Mouse (Mus musculus) kidney, adult 18-20 months (tissue): ENCODE measurements around the gene Vasp.

ENCODE experiments used
- DNase-seq: peaks from one replicate; pipeline ENCODE4 v3.0.0; 2021

Gene Vasp

DNA sequence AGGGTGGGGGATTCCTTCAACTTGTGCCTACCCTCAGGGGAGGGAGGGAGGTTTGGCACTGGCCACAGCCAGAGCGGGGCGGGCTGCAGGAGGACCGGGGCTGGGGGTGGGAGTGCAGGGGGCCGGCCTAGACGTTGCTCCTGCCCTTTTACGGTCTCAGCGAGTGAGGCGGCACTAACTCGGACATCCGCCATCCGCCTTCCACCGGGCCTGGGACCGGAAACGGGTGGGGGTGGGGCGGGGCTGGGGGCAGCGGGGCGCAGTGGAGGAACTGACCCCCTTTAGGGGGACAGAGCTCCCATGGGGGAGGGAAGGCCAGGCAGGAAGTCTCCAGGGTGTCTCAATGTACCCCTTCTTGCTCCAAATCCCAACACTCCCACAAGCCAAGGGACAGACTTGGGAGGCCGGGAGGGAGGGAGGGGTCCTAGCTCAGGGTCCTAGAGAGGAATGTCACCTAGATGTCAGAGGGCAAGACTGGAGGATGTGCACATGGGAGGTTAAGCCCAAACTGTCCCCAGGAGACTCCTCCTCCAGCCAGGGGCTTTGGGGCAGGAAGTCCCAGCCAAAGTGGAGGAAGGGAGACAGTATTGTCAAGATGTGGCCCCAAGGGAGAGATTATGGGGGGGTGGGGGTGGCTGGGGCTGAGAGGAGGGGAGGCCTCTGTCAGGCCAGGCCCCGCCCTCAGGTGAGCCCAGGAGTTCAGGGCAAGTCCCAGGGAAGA is 1.7 kb downstream of the Vasp start:
- peak; percentile 56 for DNase-seq

DNA sequence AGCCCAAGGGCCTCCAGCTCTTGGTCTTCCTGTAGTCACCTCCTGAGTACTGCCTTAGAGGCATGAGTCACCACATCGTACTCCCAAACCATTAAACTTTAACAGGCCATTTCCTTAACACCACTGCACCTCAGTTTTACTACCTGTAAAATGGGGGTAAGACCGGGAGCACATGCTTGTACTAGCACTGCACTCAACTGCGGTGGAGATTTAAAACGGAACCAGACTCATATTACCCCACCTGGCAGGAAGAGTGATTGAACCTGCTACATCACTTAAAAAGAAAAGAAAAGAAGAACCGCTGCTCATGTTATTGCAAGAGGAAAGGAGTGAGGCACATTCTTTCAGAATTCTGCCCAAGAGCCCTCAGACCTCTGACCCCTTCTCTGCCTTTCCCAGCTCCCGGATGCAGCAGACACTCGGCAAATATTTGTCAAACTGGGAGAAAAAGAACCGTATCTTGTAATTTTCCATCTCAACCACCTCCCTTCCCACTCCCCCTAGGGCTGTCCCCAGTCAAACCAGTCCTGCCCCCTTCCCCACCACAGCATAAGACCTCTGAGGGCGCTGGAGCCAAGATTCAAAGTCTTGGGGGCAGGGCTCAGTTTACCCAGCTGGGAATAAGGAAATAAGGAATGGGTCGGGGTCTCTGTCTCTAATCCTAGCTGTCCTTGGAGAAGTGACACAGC is 2.5 kb downstream of the Vasp start:
- no peak for DNase-seq

DNA sequence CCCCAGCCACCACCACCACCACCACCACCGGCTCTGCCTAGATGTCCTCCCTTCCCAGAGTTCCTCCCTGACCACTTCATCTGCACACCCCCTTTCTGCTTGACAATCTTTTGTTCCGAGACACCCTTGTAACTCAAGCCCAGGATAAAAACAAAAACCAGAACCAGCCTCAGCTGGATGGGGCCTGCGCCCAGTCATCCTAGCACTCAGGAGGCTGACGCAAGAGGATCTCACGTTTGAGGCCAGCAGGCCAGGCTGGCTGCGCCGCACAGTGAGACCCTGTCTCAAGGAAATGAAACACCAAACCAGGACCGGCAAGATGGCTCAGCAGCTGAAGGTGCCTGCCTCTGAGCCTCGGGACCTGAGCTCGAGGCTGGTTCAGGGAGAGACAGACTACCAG is 4.6 kb downstream of the Vasp start:
- DNase-seq: no peak

DNA sequence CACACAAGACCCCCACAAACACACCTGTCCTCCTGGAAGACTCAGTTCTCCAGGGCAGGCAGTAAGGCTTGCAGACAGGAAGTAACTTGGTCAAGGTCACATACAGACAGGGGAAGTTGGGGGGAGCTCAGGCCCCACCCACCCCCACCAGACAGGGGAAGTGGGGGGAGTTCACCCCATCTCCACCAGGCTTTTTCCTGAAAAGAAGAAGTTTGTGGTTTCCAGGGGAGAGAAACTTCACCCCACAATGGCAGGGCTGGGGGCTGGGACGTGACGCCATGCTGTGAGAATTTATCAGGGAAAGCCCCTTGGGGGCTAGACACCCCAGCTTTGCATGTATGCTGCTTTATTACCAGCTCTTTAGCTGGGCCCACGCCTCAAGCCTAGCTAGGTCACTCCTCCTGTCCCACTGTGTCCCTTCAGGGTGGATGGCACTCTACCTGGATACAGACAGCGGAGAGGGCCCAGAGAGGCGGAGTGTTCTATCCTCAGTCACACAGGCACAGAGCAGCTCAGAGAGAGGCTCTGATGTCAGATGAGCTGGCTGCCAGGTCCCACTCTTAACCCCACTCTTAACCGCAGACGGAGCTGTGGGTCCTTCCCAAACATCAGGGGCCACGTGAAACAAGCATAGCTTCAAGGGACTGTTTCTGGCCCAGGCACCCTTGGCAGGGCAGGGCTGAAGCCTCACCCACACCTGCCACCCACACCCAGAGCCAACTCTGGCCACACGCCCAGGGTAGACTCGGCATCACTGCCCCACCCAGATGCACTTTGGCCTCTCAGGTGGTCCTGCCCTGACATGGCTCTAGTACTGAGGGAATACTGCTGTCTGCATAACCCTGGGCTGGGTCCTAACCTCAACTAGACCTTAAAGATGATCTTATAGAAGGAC is 5.4 kb downstream of the Vasp start:
- peak; percentile 25 for DNase-seq

DNA sequence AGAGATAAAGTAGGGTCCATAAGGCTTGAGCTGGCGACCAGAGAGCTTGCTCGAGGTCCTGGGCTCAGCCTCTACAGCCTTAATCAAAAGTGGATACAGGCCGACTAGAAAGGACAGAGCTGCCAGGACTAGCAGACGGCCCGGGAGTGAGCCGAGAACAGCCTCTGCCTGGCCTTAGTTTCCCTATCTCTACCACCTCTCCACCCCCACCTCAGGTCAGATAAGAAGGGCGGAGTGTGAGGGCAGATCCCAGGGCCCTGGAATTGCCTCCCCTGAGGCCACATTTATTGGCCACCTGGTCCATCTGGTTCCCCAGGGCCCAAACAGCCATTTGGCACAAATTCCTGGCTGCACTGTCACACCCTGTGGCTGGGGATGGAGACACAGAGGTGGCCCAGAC is 6.5 kb downstream of the Vasp start:
- no peak for DNase-seq

DNA sequence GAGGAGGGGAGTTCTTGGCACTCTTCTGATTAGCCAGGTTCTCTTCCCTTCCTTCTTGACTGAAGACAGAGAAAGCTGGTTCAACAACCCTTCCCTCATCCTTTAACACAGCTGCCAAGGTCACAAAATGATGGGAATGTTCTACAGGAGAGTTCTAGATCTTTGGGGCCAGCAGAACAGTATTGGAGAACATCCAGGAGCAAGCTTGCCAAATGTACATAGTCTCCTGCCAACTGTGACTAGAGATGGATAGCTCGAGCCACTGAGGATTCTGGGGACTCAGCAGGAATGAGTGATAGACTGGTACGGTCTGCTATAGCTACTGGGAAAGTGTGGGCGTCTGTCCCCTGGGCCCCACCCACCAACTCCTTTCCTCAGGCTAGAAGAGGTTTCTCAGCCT is 13.3 kb downstream of the Vasp start:
- peak; percentile 23 for DNase-seq

DNA sequence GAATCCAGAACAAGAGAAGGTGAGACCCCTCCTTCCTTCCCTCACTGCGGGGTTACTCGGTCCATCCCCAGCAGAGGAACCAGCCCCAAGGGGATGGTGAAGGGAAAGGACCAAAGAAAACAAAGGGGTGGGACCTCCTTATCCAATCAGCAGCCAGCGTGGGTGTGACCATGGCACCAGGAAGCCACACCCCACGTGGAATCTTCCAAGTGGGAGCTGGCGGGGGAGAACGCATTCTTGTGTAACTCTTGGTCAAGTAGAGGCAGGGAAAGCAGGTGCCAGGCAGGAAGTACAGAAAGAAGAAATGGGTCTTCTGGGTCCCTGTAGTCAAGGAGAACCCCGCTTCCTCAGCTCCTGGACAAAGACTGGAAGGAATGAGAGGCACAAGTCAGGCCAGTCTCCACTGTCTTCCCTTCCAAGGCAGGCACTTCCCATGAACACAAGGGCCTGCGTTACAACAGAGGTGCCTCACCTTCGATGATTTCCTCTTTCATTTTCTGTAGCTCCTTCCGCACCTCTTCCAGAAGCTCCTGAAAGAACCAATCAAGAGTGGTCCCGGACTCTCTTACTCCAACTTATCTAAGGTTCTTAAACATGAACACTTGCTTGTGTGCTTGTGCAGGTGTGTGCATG is 14.1 kb downstream of the Vasp start:
- peak; percentile 77 for DNase-seq

DNA sequence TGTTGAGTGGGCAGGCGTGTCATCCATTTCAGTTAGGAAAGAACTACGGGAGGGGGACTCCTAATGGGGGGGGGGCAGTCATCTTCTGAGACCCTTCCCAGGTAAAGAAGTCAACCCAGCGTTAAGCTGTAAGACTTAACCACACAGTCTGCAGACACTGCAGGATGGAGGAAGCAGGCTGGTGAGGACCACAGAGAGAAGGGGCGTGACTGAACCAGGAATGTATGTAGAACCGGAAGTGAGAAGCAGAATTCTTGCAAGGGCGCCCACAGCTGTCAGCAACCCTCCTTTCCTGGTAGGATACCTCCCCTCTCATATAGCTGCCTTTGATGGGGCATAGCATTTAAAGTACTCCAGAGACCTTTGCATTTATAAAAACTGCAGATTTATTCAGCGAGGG is 15.1 kb downstream of the Vasp start:
- DNase-seq: no peak

DNA sequence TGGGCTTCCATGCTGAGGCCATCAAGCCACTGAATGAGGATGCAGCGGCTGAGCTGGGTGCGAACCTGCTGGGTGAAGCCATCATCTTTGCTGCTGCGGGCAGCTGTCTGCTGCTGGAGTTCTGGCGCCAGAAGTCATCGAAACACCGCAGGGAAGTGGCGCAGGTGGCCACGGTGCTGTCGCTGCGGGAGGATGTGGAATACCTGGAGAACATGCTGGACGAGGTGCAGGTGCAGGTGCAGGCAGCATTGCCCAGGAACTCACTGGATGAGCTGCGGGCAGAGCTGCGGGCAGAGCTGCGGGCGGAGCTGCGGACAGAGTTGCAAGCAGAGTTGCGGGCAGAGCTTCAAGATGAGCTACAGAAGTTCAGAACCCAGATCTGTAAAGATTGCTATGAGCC is 16.2 kb downstream of the Vasp start:
- DNase-seq: no peak

DNA sequence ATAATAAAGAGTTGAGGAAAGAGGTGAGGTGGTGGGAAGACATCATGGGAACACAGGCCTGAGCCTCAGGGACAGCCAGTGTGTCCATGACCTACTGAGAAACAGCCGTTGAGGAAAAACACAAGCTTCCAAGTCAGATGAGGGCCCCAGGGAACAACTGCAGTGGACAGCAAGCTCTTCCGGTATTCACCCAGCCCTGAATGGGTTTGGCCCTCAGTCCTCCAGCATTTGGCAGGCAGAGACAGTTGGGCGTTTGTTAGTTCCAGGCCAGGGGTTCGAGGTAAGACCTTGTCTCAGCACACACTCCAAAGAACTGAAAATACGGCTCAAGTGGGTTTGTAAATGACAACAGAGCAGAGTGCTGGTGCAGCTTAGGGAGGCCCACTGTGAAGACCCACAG is 18.2 kb downstream of the Vasp start:
- no peak for DNase-seq

DNA sequence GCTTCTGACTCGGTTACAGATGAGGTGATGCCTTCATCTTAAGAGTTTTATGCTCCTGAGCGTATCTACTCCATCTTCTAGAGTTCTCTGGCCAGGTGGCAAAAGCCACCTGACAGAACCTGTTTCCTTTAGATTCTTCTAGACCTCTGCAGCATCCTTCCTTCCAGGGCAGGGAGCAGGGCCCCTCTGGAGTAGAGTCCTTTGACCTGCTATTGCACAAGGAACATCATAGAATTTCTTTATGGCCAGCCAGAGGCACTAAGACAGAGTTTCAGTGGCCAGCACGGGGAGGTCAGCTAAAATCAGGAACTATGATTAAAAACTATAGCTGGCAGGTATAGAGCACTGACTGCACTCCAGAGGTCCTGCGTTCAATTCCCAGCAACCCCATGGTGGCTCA is 19.5 kb downstream of the Vasp start:
- no peak for DNase-seq

DNA sequence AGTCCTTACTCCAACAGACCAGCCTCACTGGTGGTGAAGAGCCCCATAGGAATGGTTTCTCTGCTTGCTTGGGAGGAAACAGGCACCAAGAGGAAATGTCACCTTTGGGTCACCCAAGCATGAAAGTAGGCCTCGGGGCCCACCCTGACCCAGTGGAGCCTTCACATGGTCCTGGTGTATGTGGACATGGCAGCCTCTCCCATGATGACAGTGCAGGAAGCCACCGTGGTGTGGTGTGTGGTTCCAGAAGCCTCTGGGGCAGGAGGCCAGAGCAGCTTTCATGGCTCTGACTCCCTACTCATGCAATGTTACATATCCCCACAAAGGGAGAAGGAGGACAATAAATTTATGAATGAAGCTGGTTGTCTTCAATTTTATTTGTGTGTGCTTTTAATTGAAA is 24.1 kb downstream of the Vasp start:
- no peak for DNase-seq

DNA sequence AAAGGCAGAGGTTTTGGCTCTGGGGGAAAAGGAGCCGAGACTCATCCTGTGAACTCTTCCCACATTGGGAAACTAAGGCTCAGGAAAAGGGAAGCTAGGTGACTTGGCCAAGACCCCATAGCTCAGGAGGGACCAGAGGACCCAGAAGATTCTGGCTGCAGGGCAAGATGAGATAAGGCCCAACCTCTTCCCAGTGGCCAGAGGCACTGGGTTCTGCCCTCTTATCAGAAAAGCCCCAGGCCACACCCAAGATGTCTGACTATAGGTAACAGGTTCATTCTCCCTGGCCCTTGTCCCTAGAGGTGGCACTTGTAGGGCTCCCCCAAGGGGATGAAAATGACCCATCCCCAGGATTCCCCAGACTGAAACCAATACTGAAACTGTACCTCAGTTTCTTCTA is 24.8 kb downstream of the Vasp start:
- DNase-seq: no peak

DNA sequence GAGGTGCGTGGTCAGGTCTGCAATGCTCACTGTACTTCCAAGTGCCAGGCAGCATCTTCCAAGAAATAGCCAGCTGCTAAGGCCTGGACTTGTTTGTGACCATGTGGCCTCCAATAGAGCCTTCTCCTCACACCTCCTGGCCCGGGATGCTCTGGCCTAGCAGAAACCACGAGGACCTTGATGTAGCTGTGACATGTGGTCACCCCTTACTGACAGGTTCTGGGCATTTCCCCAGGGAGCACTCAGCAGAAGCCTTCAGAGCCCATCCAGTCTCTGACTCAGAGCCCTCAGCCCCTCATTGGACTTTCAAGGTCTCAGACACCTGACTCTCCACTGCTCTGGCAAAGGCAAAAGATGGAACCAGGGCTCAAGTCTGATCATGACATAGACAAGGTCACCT is 26.5 kb downstream of the Vasp start:
- no peak for DNase-seq

DNA sequence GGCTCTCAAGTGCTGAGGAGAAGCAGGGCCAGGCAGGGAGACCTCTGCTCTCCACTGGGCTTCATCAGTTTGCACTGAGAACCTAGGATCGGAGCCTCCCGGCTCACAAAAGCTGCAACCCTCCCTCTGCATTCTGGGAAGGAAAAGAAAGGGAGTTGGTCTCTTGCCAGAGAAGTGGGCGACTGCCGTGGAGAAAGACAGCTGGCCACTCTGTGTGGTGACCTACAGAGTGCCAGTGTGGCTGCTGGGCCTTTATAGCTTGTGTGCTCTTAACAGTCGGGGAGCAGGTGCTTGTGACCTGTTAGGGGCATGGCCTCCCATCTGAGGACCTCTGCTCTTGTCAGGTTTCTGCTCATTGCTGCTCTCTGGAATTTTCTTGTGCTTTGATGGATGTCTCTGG is 27.8 kb downstream of the Vasp start:
- DNase-seq: no peak

DNA sequence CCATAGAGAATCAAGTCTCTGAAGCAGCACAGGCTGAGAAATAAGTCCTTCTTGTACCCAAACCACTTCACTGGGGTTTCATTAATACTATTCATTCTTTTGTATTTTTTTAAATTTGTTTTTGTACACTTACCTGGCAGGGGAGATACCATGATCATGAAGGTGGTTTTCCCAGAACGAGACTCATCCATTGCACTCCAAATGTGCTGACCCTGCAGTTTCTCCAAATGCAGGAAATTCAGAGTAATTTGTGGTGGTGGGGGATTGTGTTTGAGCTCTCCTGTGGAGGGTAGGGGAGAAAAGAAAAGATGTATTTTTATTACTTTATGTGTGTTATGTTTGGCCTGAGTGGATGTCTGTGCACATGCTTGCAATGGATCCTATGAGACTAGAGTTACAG is 29.6 kb downstream of the Vasp start:
- DNase-seq: no peak

DNA sequence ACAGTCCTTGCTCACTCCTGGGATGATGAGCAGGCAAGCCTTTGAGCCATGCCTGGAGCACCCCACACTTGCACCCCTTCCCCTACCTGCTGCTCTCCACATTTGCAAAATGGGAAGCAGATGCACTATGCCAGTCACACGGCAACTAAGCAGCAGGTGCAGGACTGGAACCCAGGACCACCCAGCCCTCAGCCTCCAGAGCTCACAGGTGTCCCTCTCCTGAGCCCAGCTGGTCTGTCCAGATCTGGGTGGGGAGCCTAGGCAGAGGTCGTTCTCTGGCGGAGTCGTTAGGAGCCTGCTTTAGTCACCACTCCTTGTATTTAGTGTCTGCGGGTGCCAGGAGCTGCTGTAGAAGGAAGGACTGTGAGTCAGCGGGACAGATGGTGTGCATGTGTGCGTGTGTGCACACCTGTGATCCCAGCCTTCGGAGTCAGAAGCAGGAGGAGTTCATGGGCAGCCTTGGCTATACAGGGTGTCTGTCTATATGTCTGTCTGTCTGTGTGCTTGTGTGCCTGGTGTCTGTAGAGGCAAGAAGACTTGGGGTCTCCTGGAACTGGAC is 30.6 kb downstream of the Vasp start:
- DNase-seq: no peak

DNA sequence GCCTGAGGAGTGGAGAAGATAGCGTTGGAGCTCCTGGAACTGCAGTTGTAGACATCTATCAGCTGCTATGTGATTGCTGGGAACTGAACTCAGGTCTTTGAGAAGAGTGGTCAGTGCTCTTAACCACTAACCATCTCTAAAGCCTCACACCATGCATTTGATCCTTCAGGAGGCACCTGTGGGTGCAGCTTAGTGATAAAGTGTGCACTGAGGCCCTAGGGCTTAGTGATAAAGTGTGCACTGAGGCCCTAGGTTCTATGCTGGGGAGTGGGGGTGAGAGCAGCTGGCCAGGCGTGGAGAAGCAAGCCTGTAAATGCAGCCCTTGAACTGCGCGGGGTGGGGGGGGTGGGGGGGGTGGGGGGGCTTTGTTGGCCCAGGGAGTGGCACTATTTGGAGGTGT is 31.6 kb downstream of the Vasp start:
- DNase-seq: no peak

DNA sequence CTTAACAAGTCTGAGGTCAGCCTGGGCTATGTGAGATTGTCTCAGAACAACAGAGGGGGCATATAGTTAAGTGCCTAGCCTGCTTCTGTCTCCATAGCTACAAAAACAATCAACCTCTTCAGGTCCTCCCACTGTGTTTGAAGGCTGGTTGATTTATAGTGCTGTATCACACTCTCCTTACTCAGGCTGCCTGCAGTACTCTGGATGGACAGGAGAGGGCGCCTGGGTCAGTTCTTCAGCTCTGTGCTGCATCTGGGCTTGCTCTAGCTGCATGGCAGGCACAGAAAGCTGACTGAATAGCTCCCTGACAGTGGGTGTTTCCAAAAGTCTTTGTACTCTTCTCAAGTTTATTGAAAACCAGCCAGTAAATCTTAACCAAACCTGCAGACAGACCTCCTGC is 32.2 kb downstream of the Vasp start:
- DNase-seq: peak; percentile 91

DNA sequence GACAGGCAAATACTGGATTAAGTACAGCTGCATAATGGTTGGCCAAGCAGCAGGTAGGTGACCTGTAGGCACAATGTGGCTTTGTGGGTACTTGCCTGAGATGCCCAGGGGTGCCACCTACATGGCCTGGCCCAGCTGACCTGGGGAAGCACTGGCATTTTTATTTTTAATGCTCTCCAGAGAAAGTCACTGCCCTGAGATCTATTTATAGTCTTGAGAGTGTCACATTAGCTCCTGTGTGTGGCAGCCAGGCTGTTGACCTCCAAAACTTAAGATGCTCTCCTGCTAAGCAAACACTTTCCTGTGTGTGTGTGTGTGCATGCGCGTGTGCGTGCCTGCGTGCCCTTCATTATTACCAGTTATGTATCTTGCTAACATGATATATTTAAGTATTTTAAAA is 33.3 kb downstream of the Vasp start:
- DNase-seq: no peak

DNA sequence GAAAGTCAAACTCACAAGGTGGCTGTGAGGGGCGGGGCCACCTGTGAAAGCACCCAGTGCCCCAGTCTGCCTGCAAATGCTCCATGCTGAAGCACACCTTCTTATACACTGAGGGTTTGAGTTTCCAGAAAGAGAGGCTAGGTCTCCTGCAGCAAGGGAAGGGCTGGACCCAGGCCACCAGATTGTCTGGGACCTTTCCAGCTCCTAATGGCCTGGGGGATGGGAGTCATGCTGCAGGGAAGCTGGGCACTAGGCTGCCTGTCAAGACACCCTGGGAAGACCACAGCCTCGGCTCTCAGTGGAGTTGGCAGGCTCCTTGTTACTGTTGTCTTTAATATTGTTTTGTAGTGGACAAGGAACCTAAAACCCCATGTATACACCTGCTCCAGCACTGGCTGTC is 35.2 kb downstream of the Vasp start:
- DNase-seq: no peak

DNA sequence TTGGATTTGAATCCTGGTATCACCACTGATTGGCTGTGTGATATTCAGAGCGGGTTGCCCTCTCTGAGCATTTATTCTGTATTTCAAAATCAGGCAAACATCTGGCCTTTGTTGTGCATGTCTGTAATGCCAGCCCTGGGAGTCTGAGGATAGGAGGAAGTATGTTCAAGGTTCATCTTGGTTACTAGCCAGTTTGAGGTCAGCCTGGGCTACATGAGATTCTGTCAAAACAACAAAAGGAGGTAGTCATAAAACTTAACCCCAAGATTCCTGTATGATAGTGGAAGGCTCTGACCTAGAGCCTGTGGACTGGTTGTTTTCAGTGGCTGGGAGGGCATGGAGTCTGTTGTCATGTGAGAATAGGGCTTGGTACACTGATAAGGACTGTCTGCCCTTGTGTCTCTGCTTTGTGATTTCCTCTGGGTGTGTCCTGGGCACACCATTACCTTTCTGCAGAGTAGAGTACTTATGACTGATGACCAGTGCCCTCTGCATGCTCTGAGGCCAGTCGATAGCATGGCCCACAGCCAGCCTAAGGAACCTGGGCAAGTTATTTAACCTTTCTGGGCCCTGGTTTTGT is 36.4 kb downstream of the Vasp start:
- DNase-seq: no peak

DNA sequence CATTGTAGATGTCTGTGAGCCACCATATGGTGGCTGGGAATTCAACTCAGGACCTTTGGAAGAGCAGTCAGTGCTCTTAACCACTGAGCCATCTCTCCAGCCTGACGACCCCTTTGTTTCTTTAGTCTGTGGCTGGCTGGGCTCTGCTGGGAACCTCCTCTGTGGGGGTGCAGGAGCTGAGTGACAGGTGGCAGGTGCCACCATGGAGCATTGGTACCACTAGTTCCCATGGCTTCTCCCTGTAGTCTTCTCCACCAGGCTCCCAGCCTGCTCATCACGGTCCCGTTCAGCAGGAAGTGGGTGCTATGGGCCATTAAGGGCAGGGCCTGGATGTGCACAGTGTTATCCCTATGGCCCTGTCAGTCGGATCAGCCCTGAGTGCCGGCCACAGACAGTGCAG is 37.0 kb downstream of the Vasp start:
- DNase-seq: no peak
